Mouse (Mus musculus): ENCODE results near the gene Hyal2. TPM values are rescaled to one million over a fixed set of nuclear protein-coding genes. Genes with fewer than 3 reads are reported as not detected.
"Not testable (repeated sequence)": the region's sequence is repeated elsewhere in the genome, so short reads cannot be mapped to it uniquely, and the experiment has no call there.

Hyal2 gene
- polyA plus RNA-seq, 1 experiment from 2014 or later = 17.0 TPM

DNA sequence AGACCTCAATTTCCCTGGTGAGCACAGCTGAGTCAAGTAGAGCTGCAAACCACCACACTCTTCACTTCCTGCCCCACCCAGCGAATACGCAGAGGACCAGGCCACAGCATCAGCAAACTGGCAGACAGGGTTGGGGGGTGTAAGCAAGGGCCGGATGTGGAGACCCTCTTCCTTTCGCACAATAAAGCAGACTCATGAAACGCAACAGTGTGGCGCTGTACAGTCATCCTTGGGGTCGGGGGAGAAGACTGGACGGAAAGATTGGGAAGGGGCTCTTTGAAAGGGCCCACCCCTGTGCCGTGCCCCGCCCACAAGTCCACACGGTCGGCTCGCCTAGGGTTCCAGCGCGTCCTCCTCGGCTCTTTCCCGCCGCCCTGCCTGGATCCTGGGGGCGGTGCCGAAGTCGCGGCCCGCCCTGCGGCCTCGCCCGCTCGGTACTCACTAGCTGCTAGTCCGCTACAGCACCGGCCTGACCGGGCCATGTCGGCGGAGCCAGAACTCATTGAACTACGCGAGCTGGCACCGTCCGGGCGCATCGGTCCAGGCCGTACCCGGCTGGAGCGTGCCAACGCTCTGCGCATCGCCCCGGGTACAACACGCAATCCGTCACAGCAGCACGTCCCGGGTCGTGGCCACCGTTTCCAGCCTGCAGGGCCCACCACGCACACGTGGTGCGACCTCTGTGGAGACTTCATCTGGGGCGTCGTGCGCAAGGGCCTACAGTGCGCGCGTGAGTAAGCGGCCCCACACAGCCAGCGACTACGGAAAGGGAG lies 16.4 kb upstream of the Hyal2 start, which contains the start of gene Rassf1:
Gene Rassf1, plus strand, starts transcription at position 439 of the 773 bp plus-strand sequence.
- peak within 1 kb of the TSS; percentile 17; the same call in 1 of the 2 replicates for H3K4me3 ChIP-seq (ENCODE audit: inconsistent target)
- peak within 1 kb of the TSS; percentile 19; the same call in 1 of the 2 replicates for H3K27ac ChIP-seq
- 7% methylated on average over 62 of the region's 63 CpGs for WGBS (ENCODE audit: missing documents)
- H3K79me2 ChIP-seq (ENCODE audit: inconsistent target) = peaks cover 25% of the 10 kb centered on the region
- no peaks in the 10 kb centered on the region for H3K36me3 ChIP-seq (ENCODE audit: inconsistent target)

DNA sequence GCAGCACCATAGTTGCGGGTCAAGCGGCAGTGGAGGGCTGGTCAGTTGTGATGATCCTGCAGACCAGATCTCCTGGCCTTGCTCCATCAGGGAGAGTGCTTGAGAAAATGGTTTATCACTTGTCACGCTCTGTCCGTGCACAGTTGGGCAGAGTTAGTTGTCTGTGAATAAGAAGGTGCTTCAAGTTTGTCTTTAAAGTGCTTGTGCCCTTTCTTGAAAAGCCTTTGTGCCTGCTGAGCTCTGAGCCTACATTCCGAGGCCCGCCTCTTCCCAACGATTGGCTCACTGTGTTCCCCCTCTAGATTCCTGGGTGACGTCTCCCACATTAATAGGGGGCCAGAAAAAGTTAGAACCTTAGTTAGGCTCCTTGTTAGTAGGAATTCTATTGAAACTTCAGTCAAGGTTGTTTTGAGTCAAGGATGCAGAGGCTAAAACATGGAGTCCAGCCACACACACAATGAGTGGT lies 15.8 kb upstream of the Hyal2 start:
- peaks cover 31% of the 10 kb centered on the region for H3K79me2 ChIP-seq (ENCODE audit: inconsistent target)
- H3K36me3 ChIP-seq (ENCODE audit: inconsistent target) = peaks cover 2% of the 10 kb centered on the region; the same call in 1 of the 2 replicates
- peak overlapping the region; percentile 19; the same call in 1 of the 2 replicates for H3K27ac ChIP-seq
- 65% methylated on average over 8 of the region's 8 CpGs for WGBS (ENCODE audit: missing documents)
- peak overlapping the region; percentile 17; the same call in 1 of the 2 replicates for H3K4me3 ChIP-seq (ENCODE audit: inconsistent target)

GRCm38 (mm10) chr9:107552690-107553393 lies 14.9 kb upstream of the Hyal2 start:
- H3K27ac ChIP-seq = no peak overlapping the region
- WGBS (ENCODE audit: missing documents) = 89% methylated on average over 5 of the region's 5 CpGs
- H3K4me3 ChIP-seq (ENCODE audit: inconsistent target) = peak overlapping the region; percentile 63; the same call in 1 of the 2 replicates
- peaks cover 11% of the 10 kb centered on the region for H3K36me3 ChIP-seq (ENCODE audit: inconsistent target)
- peaks cover 40% of the 10 kb centered on the region for H3K79me2 ChIP-seq (ENCODE audit: inconsistent target)

DNA sequence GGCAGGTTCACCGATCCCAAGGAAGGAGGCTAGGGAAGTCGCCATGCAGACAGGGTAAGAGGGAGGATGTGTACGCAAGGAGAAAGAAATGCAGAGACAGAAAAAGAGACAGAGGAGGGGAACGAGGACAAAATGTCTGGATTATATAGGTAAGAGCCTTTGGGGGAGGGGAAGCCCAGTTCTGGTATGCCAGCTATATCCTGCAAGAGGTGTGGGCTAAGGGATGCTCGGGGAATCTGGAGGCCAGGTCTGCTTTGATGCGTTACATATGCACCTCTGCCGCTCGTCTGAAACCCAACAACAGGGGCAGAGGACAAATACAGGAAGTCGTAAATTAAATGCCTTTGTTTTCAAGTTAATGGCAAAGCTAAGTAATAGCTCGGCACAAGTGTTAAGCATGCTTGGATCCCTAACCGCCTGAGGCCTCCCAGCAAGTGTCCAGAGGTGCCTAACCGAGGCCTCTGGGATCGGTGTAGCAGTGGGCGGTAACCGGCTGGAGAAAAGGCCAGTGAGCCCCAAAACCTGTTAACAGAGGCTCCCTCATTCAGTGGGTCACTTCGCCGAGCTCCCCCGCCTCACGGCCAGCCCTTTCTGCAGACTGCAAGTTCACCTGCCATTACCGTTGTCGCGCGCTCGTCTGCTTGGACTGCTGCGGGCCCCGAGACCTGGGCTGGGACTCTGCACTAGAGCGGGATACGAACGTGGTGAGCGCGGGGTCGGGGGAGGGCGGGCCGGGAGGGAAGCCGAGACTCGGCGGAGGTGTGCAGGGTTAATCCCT lies 14.0 kb upstream of the Hyal2 start:
- Histone ChIP-seq H3K27ac (peak overlapping the region; percentile 62), H3K4me3 (ENCODE audit: inconsistent target) (peak overlapping the region; percentile 63), H3K79me2 (ENCODE audit: inconsistent target) (peaks cover 49% of the 10 kb centered on the region), H3K36me3 (ENCODE audit: inconsistent target) (peaks cover 20% of the 10 kb centered on the region)
- 7% methylated on average over 36 of the region's 37 CpGs for WGBS (ENCODE audit: missing documents)

- Histone ChIP-seq H3K4me3 (ENCODE audit: inconsistent target) (peak overlapping the region; percentile 79), H3K27ac (peak overlapping the region; percentile 95), H3K79me2 (ENCODE audit: inconsistent target) (peaks cover 56% of the 10 kb centered on the region), H3K36me3 (ENCODE audit: inconsistent target) (peaks cover 26% of the 10 kb centered on the region)
- under 1% methylated on average over 52 of the region's 53 CpGs for WGBS (ENCODE audit: missing documents)
Measured at GRCm38 (mm10) chr9:107554319-107554825, 13.4 kb upstream of the Hyal2 start.

DNA sequence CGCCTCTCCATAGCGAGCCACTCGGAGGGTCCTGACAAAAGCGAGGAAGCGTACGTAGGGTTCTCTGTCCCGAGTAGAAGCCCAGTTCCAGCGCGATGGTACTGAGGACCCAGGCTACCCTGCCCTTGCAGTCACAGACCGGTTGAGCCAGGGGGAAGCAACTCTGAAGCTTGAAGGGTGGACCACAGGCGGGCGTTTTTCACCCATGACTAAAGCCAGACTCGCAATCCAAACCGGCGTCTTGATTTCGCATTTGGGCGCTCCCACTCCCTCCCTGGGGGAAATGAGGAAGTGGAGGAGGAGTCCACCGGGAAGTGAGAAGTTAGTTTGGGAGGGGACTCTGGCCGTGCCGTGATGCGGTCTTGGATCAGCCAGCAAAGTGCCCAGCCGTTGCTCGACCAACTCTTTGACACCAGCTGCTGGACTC lies 12.7 kb upstream of the Hyal2 start:
- Histone ChIP-seq H3K4me3 (ENCODE audit: inconsistent target) (peak overlapping the region; percentile 79), H3K27ac (peak overlapping the region; percentile 95), H3K36me3 (ENCODE audit: inconsistent target) (peaks cover 33% of the 10 kb centered on the region), H3K79me2 (ENCODE audit: inconsistent target) (peaks cover 62% of the 10 kb centered on the region)
- under 1% methylated on average over 23 of the region's 23 CpGs for WGBS (ENCODE audit: missing documents)

DNA sequence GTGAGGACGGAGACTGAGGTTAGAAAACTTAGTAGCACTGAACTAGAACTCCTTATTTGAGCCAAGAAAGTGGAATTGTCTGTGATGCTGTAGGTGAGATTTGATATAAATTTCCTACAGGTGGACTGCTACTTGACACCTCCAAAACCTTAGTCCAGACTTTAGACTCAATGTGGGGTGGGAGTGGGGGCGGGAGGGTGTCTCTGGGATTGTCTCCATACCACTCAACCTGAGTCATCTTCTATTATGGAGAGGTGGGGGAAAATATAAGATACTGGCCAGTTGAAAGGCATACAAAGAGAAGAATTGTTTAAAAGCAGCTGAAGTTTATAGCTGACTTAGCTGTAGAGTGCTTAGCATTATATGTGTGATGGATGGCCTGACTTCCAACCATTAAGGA lies 12.0 kb upstream of the Hyal2 start:
- 25% methylated on average over 2 of the region's 2 CpGs for WGBS (ENCODE audit: missing documents)
- Histone ChIP-seq H3K27ac (peak overlapping the region; percentile 95), H3K36me3 (ENCODE audit: inconsistent target) (peaks cover 38% of the 10 kb centered on the region), H3K79me2 (ENCODE audit: inconsistent target) (peaks cover 64% of the 10 kb centered on the region), H3K4me3 (ENCODE audit: inconsistent target) (peak overlapping the region; percentile 79)

- H3K27ac ChIP-seq = peak overlapping the region; percentile 95
- WGBS (ENCODE audit: missing documents) = 15% methylated on average over 3 of the region's 3 CpGs
- H3K36me3 ChIP-seq (ENCODE audit: inconsistent target) = peaks cover 44% of the 10 kb centered on the region
- peaks cover 64% of the 10 kb centered on the region for H3K79me2 ChIP-seq (ENCODE audit: inconsistent target)
- peak overlapping the region; percentile 79 for H3K4me3 ChIP-seq (ENCODE audit: inconsistent target)
Measured at GRCm38 (mm10) chr9:107556346-107556745, 11.4 kb upstream of the Hyal2 start.

DNA sequence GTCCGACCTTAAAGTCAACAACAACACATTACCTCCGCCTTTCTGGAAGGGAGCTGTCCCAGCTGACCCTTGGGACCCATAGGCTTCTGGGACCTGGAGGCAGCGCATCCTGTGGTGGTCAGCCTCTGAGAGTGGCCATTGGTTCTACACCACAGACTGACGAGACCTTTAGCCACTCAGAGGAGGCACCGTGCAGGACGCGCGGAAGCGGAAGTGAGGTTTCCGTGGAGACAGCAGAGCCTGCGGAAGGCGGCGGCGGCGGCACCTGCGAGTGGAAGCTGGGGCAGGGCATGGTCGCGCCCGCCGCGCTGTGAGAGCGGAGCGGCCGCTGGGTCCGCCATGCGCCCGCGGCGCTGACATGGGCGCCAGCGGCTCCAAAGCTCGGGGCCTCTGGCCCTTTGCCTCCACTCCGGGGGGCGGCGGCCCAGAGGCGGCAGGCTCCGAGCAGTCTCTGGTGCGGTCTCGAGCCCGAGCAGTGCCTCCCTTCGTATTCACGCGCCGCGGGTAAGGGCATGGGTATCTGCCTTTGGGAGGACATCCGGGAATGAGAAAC lies 4.6 kb upstream of the Hyal2 start, which contains the start of gene Tusc2:
Gene Tusc2, plus strand, starts transcription at position 227 of the 553 bp plus-strand sequence.
- Histone ChIP-seq H3K27ac (0 out of 2 replicates have a peak within 1 kb of the TSS, but pooled peaks have one; percentile 12), H3K36me3 (ENCODE audit: inconsistent target) (peaks cover 41% of the 10 kb centered on the region), H3K79me2 (ENCODE audit: inconsistent target) (peaks cover 34% of the 10 kb centered on the region), H3K4me3 (ENCODE audit: inconsistent target) (peak within 1 kb of the TSS; percentile 68)
- 0% methylated on average over 45 of the region's 46 CpGs for WGBS (ENCODE audit: missing documents)

- not testable (repeated sequence) for H3K27ac ChIP-seq; H3K4me3 ChIP-seq (ENCODE audit: inconsistent target)
- Histone ChIP-seq H3K79me2 (ENCODE audit: inconsistent target) (peaks cover 23% of the 10 kb centered on the region; the same call in 1 of the 2 replicates), H3K36me3 (ENCODE audit: inconsistent target) (peaks cover 18% of the 10 kb centered on the region)
- WGBS (ENCODE audit: missing documents) = 40% methylated on average over 4 of the region's 5 CpGs
Measured at GRCm38 (mm10) chr9:107565556-107565955, 2.2 kb upstream of the Hyal2 start.

GRCm38 (mm10) chr9:107566041-107566709 lies 1.6 kb upstream of the Hyal2 start:
- peaks cover 12% of the 10 kb centered on the region for H3K36me3 ChIP-seq (ENCODE audit: inconsistent target)
- H3K27ac ChIP-seq = 0 out of 2 replicates have a peak overlapping the region, but pooled peaks have one; percentile 8
- peaks cover 24% of the 10 kb centered on the region; the same call in 1 of the 2 replicates for H3K79me2 ChIP-seq (ENCODE audit: inconsistent target)
- WGBS (ENCODE audit: missing documents) = 63% methylated on average over 15 of the region's 15 CpGs
- H3K4me3 ChIP-seq (ENCODE audit: inconsistent target) = no peak overlapping the region

- 62% methylated on average over 3 of the region's 3 CpGs for WGBS (ENCODE audit: missing documents)
- peaks cover 24% of the 10 kb centered on the region; the same call in 1 of the 2 replicates for H3K79me2 ChIP-seq (ENCODE audit: inconsistent target)
- H3K36me3 ChIP-seq (ENCODE audit: inconsistent target) = peaks cover 6% of the 10 kb centered on the region; the same call in 1 of the 2 replicates
- 0 out of 2 replicates have a peak overlapping the region, but pooled peaks have one; percentile 8 for H3K27ac ChIP-seq
- no peak overlapping the region for H3K4me3 ChIP-seq (ENCODE audit: inconsistent target)
Measured at GRCm38 (mm10) chr9:107566855-107567254, 890 bp upstream of the Hyal2 start.

Data from macrophage (primary cell).